13 mouse cellular contexts compared by ENCODE assay signal in the genomic region with DNA sequence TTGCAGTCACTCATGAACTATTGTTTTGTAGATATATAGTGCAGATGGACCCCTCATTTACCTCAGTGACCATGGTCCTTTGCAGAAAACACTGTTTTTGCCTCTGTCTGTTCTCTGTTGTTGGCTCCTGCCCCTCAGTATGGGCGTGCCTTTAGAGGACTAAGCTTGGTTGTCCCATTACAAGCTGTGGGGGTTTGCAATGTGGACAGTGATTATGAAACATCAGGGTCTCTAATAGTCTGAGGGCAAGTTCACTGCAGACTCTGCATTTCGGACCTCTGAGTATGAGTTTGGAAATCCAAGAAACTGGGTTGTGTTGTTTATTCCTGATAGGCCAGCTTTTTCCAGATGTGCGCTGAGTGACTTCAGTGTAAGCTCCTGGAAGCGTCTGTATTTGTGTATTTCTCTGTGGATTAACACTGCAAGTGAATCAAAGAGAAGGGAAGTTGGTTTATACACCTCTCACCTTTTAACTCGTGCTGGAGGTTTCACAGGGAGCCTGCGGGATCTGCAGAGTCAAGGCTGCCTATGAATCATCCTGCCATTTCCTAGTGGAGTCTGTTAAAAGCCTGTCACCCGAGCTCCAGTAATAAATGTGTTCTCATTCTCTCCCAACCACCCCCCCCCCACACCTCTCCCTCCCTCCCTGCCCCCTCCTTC. TPM values are rescaled to one million over a fixed set of nuclear protein-coding genes. Genes with fewer than 3 reads are reported as not detected.
DNase-seq lines count a peak whose midpoint lies in the region; ATAC-seq and TF ChIP-seq lines count a peak whose summit lies in the region.
"Had no signal": no experiment of that assay in that cellular context is flagged by ENCODE, and none has a peak within 500 bp of the region (broad histone marks: within the 10 kb centered on the region; RNA-seq: fewer than 3 reads in every experiment).

No protein-coding gene starts in this region.

- TF ChIP-seq CTCF in lung, postnatal 0 days (IDR thresholded peaks at IDR 0.05) = no peak
- no peak for TF ChIP-seq CTCF in liver, postnatal 0 days (IDR thresholded peaks at IDR 0.05; ENCODE audit: low read depth)

- no peak overlapping the region for H3K4me2 ChIP-seq in forebrain, embryonic 14.5 days (ENCODE audit: low read length)
- no peak overlapping the region for H3K4me2 ChIP-seq in forebrain, embryonic 16.5 days (ENCODE audit: low read length)
- no peak overlapping the region for H3K4me2 ChIP-seq in lung, postnatal 0 days (replicated peaks; ENCODE audit: low read depth, low read length)
- H3K4me2 ChIP-seq in neural tube, embryonic 13.5 days = no peak overlapping the region
- H3K4me2 ChIP-seq in liver, postnatal 0 days (ENCODE audit: low read depth, low read length) = no peak overlapping the region
- H3K4me2 ChIP-seq: liver, embryonic 15.5 days had no signal

- no peaks in the 10 kb centered on the region for H3K36me3 ChIP-seq in forebrain, embryonic 14.5 days (ENCODE audit: control insufficient read depth, insufficient read depth, low read length)
- H3K36me3 ChIP-seq in forebrain, embryonic 16.5 days (ENCODE audit: control insufficient read depth, insufficient read depth) = no peaks in the 10 kb centered on the region
- no peaks in the 10 kb centered on the region for H3K36me3 ChIP-seq in lung, postnatal 0 days (ENCODE audit: insufficient read depth, low read length)
- no peaks in the 10 kb centered on the region for H3K36me3 ChIP-seq in neural tube, embryonic 13.5 days
- no peaks in the 10 kb centered on the region for H3K36me3 ChIP-seq in liver, postnatal 0 days (replicated peaks; ENCODE audit: insufficient read depth, low read length)
- H3K36me3 ChIP-seq: liver, embryonic 15.5 days had no signal

- peaks cover 14% of the 10 kb centered on the region; the same call in 1 of the 2 replicates for H3K4me1 ChIP-seq in forebrain, embryonic 14.5 days (ENCODE audit: control insufficient read depth, insufficient read depth, low read length)
- peaks cover 11% of the 10 kb centered on the region for H3K4me1 ChIP-seq in forebrain, embryonic 16.5 days (replicated peaks; ENCODE audit: control insufficient read depth, insufficient read depth, low read length)
- peaks cover 3% of the 10 kb centered on the region; the same call in 1 of the 2 replicates for H3K4me1 ChIP-seq in lung, postnatal 0 days (ENCODE audit: insufficient read depth, low read depth, low read length)
- peaks cover 37% of the 10 kb centered on the region for H3K4me1 ChIP-seq in neural tube, embryonic 13.5 days (replicated peaks)
- H3K4me1 ChIP-seq in liver, postnatal 0 days (ENCODE audit: insufficient read depth) = peaks cover 7% of the 10 kb centered on the region

- no peaks in the 10 kb centered on the region for H3K9me3 ChIP-seq in forebrain, embryonic 14.5 days (replicated peaks; ENCODE audit: control insufficient read depth, low read length)
- no peaks in the 10 kb centered on the region for H3K9me3 ChIP-seq in forebrain, embryonic 16.5 days (ENCODE audit: control insufficient read depth, low read length)
- H3K9me3 ChIP-seq in lung, postnatal 0 days (ENCODE audit: low read length) = no peaks in the 10 kb centered on the region
- no peaks in the 10 kb centered on the region for H3K9me3 ChIP-seq in neural tube, embryonic 13.5 days
- H3K9me3 ChIP-seq in liver, postnatal 0 days (ENCODE audit: low read length) = no peaks in the 10 kb centered on the region

- H3K9ac ChIP-seq in forebrain, embryonic 14.5 days (ENCODE audit: low read length) = no peak overlapping the region
- H3K9ac ChIP-seq in forebrain, embryonic 16.5 days (replicated peaks; ENCODE audit: low read depth, low read length) = no peak overlapping the region
- no peak overlapping the region for H3K9ac ChIP-seq in lung, postnatal 0 days (replicated peaks; ENCODE audit: low read depth)
- no peak overlapping the region for H3K9ac ChIP-seq in neural tube, embryonic 13.5 days
- H3K9ac ChIP-seq in liver, postnatal 0 days (replicated peaks) = no peak overlapping the region
- H3K9ac ChIP-seq: liver, embryonic 15.5 days had no signal

- 56% methylated on average over 7 of the region's 7 CpGs for WGBS in forebrain, embryonic 14.5 days
- 49% methylated on average over 7 of the region's 7 CpGs for WGBS in forebrain, embryonic 16.5 days
- 35% methylated on average over 7 of the region's 7 CpGs for WGBS in lung, postnatal 0 days
- 37% methylated on average over 7 of the region's 7 CpGs for WGBS in neural tube, embryonic 13.5 days
- WGBS in liver, postnatal 0 days (ENCODE audit: insufficient replicate concordance) = 42% methylated on average over 7 of the region's 7 CpGs

- ATAC-seq in forebrain, embryonic 14.5 days = no peak
- ATAC-seq in forebrain, embryonic 16.5 days = no peak; the same call in 1 of the 2 replicates
- ATAC-seq in lung, postnatal 0 days = peak; percentile 12; the same call in 1 of the 2 replicates
- peak; percentile 69; the same call in 1 of the 2 replicates for ATAC-seq in neural tube, embryonic 13.5 days (ENCODE audit: low read depth)
- ATAC-seq in liver, postnatal 0 days = no peak

- TF ChIP-seq EP300 in lung, postnatal 0 days (IDR thresholded peaks at IDR 0.05) = no peak
- no peak for TF ChIP-seq EP300 in liver, postnatal 0 days (IDR thresholded peaks at IDR 0.05; ENCODE audit: low read depth)

- H3K4me3 ChIP-seq in forebrain, embryonic 14.5 days (ENCODE audit: low read depth, low read length) = no peak overlapping the region
- no peak overlapping the region for H3K4me3 ChIP-seq in forebrain, embryonic 16.5 days (replicated peaks; ENCODE audit: low read length)
- H3K4me3 ChIP-seq in lung, postnatal 0 days (ENCODE audit: low read depth, low read length) = no peak overlapping the region
- H3K4me3 ChIP-seq in neural tube, embryonic 13.5 days = no peak overlapping the region
- no peak overlapping the region for H3K4me3 ChIP-seq in liver, postnatal 0 days (ENCODE audit: low read depth, low read length)
- H3K4me3 ChIP-seq: liver, embryonic 15.5 days had no signal

- DNase-seq in forebrain, embryonic 14.5 days (ENCODE audit: low spot score) = peak; percentile 31
- peak; percentile 53 for DNase-seq in lung, postnatal 0 days (ENCODE audit: low spot score)
- no peak for DNase-seq in lung, postnatal 14 days
- peak; percentile 39 for DNase-seq in brain, adult 2 months (ENCODE audit: low read depth, low spot score)
- no peak for DNase-seq in spleen, adult 18-20 months
- no peak for DNase-seq in liver, postnatal 0 days
- DNase-seq: cerebellum, adult 18-20 months; kidney, adult 2 months; right cerebral cortex, postnatal 4 days; thymus, adult 2 months had no signal

- H3K27me3 ChIP-seq in forebrain, embryonic 14.5 days (replicated peaks; ENCODE audit: control insufficient read depth, insufficient read depth, low read length) = no peaks in the 10 kb centered on the region
- H3K27me3 ChIP-seq in forebrain, embryonic 16.5 days (replicated peaks; ENCODE audit: control insufficient read depth, insufficient read depth, low read length) = no peaks in the 10 kb centered on the region
- H3K27me3 ChIP-seq in lung, postnatal 0 days (replicated peaks; ENCODE audit: insufficient read depth, low read length) = no peaks in the 10 kb centered on the region
- H3K27me3 ChIP-seq in neural tube, embryonic 13.5 days = no peaks in the 10 kb centered on the region
- no peaks in the 10 kb centered on the region for H3K27me3 ChIP-seq in liver, postnatal 0 days (ENCODE audit: insufficient read depth, low read length)
- H3K27me3 ChIP-seq: liver, embryonic 15.5 days had no signal

- H3K27ac ChIP-seq in forebrain, embryonic 14.5 days (ENCODE audit: low read depth, low read length) = no peak overlapping the region
- H3K27ac ChIP-seq in forebrain, embryonic 16.5 days (ENCODE audit: low read length) = no peak overlapping the region
- no peak overlapping the region for H3K27ac ChIP-seq in lung, postnatal 0 days (ENCODE audit: low read length)
- peak overlapping the region; percentile 64 for H3K27ac ChIP-seq in neural tube, embryonic 13.5 days (replicated peaks)
- no peak overlapping the region for H3K27ac ChIP-seq in liver, postnatal 0 days (ENCODE audit: low read depth)
- H3K27ac ChIP-seq: liver, embryonic 15.5 days had no signal

RNA-seq across cellular contexts. Expression of a gene that starts 58.7 kb away (rescaled TPM):
- polyA plus RNA-seq in forebrain, embryonic 14.5 days (2014; fragmentation: Nextera tagmentation; extraction: Ambion mirVana) = 0.33 TPM in 2 replicates
- polyA plus RNA-seq in forebrain, embryonic 16.5 days (2015; fragmentation: Nextera tagmentation; extraction: Ambion mirVana) = 0.68 and 0.88 TPM in 2 replicates
- polyA plus RNA-seq in lung, postnatal 0 days (2015; fragmentation: Nextera tagmentation; extraction: Ambion mirVana) = 12.9 and 13.1 TPM in 2 replicates
- 4.1 and 5.9 TPM in 2 replicates for polyA plus RNA-seq in neural tube, embryonic 13.5 days (2015; fragmentation: Nextera tagmentation; extraction: Ambion mirVana)
- 8.3 and 11.5 TPM in 2 replicates for polyA plus RNA-seq in liver, postnatal 0 days (2015; fragmentation: Nextera tagmentation; extraction: Ambion mirVana)

Comparison
In these comparisons a context has a peak if more than half of its experiments do, and no peak if none do; other contexts are left out.
1. DNase-seq: peak in forebrain, embryonic 14.5 days (single experiment), lung, postnatal 0 days (single experiment) and brain, adult 2 months (single experiment); none in lung, postnatal 14 days (single experiment), spleen, adult 18-20 months (0 of 2) and liver, postnatal 0 days (single experiment).
2. ATAC-seq: peak in lung, postnatal 0 days (single experiment) and neural tube, embryonic 13.5 days (single experiment); none in forebrain, embryonic 14.5 days (single experiment), forebrain, embryonic 16.5 days (single experiment) and liver, postnatal 0 days (single experiment).